Mouse (Mus musculus) mature B cell (primary cell): Measurements from ENCODE around the gene Fgfr2.

Source experiments
- in situ Hi-C: fragments of 300-500 bp; cut with MboI; formaldehyde crosslinking; loops from 2 replicates; pipeline ENCODE4 v1.14.3; 2019

Gene Fgfr2

DNA sequence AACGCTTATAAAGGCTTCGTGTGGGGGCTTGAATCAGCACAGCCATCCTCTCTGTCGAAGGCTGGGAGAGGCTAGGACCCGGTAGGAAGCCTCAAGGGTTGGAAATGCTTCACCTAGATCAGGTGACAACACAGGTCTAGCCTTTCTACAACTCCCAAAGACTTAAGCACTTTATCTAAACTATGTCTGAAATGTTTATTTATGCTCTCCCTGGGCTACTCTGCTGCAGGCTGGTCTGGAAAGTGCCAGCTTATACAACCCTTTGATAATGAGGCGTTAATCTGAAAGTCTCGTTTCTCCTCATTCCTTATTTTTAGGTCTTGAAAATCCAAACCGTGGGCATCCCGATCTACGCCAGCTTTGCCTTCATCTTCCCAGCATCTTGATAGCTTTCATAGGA, 2299.2 kb downstream of the Fgfr2 start:
- in situ Hi-C loops: no loop called here

DNA sequence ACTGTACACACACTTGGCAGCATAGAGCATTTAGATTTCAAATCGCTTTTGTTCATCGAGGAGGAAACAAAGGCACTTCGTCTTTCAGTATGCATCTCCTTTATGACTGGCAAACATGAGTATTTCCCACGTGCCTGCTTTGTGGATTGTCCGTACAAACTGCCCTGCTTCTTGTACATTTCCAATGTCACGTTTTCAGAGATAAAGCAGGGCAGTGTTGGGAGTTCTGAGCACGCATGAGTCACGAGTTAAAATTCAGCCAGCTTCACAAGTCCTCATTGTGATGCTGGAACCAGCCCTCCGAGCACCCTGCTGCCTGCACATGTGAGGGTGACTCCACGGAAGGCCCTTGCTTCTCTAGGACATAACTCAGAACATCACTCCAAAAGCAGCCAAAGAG, 2303.5 kb downstream of the Fgfr2 start:
- in situ Hi-C loops: no loop called here

DNA sequence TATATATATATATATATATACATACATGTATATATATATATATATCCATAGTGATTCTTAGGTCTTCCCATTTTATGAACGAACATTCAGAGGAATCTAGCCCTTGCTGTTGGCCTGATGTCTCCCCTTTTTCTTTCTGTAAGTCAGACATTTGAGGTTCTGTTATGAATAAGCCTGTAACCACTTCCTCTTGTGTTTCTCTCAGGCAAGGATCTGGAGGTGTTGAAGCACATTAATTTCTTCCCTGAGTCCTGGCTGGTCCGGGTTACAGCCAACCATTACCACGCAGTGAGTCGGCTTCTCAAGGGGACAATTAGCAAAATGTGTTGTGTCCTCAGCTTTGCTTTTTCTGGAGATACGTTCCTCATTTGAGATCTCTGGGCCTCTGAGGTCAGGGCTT, 2304.3 kb downstream of the Fgfr2 start:
- in situ Hi-C loops: no loop called here

DNA sequence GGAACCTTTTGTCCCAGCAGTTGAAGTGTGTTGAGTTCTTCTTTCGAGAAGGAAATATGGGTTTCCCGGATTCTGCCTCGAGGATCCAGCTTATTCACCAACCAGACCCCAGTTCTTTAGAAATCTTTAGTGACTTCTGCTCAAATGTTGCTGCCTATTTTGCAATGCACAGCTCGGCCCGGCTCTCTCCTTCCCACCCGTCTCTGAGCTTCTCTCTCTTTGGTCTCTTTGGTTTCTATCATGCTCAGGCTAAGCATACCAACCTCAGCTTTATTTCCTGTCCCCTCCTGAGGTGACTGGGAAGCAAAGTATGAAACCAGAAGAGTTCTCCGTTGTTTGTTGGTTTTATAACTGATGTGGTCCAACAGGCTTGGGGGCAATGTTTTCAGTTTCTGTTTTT, 2306.9 kb downstream of the Fgfr2 start:
- in situ Hi-C loops: no loop called here

DNA sequence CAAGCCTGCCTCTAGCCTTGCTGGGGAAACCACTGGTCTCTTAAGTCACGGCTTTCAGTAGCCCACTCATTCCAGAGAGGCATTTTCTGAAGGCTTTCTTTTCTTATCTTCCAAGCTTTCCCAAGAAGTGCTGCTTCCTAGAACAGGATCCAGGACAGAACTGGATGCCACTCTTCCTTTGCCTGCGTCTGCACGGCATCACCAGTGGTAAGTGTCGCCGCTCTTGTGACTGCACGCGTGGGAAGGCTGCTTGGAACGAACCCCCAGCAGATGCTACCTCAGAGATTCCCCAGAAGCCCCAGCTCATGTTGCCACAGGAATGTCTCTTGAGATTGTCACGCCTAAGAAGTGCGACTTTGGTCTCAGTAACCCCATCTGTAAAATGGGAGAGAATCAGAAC, 2307.5 kb downstream of the Fgfr2 start:
- in situ Hi-C loops: no loop called here

DNA sequence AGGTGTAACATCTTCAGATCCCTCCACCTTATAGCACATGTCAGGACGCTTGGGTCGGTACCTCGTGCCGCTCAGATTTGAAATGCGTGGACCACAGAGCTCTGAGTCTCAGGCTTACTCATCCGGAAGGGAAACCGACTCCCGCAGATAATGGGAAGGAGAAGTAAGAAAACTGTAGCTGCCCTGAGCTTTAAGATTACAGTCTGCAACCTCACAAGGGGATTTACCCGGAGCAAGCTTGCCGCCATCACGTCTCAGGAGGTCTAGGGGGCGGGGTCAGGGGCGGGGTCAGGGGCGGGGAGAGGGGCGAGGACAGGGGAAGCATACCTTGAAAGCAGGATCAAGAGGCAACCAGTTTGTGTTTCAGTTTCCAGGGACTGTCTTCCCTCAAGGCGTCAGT, 2310.7 kb downstream of the Fgfr2 start:
- in situ Hi-C loops: no loop called here

DNA sequence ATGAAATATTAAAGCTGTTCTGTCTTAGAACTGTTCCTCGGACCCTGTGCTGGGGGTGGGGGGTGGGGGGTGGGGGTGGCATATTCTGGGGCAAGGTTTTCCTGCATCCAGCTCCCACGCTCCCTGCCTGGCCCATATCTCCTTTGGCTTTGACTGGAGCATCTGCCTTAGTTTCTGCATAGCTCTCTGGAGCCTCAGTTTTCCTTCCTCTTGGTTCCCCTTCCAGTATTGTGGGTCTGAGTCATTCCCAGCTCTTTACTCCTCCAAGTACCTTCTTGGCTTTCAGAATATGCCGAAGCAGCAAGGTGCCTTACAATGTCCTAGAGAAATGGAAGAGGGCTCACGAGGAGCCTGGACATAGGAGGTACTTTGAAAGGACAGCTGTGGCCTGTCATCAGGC, 2312.9 kb downstream of the Fgfr2 start:
- in situ Hi-C loops: no loop called here

DNA sequence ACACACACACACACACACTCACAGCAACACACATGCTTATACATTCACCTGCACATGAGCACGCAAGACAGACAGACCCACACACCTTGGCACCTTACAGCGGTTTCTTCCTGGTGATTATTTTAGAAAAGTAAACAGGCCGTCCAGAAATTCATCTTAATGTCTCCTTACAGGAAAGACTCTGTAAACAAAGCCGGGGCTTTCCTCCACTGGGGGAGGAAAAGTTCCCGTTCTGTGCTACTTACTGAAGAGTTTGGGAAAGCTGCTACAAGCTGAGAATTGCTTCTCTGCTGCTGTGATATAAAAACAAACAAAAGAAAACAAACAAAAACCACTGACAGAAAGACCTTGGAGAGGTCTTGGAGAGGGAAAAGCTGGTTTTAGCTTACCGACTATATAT, 2314.5 kb downstream of the Fgfr2 start:
- in situ Hi-C loops: no loop called here

DNA sequence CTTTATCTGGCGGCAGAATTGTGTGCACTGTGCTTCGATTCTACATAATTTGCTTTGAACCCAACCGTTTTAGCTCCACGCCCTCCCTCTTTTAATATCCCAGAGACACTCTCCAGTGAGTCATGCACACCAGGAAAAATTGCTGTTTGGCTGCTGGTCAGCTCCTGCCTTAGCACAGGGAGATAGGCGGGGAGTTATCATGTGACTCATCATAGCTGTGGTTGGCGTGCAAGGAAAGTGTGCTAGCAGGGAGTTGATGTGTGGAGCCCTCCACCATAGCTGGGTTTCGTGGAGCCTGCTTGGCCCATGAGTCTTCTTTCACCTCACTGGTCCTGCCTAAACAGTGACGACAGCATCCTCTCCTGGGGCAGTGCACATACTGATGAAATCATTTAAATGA, 2315.4 kb downstream of the Fgfr2 start:
- in situ Hi-C loops: no loop called here

DNA sequence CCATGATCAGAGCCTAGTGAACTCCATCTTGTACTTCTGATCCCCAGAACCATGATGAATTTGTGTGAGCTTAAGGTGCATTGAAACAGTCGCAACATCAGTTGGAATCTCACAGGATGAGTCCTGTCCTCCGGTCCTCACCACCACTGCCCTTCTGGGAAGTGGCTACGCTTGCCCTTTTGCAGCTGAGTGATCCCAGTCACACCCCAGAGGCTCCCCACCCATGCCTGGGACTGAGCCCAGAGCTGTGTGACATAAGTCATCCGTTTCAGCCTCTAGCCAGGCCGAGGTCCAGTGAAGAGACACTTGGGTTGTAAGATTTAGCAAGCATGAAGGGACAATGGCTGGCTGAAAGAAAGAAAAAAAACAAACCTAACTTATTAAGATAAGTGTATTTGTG, 2318.2 kb downstream of the Fgfr2 start:
- in situ Hi-C loops: no loop called here

DNA sequence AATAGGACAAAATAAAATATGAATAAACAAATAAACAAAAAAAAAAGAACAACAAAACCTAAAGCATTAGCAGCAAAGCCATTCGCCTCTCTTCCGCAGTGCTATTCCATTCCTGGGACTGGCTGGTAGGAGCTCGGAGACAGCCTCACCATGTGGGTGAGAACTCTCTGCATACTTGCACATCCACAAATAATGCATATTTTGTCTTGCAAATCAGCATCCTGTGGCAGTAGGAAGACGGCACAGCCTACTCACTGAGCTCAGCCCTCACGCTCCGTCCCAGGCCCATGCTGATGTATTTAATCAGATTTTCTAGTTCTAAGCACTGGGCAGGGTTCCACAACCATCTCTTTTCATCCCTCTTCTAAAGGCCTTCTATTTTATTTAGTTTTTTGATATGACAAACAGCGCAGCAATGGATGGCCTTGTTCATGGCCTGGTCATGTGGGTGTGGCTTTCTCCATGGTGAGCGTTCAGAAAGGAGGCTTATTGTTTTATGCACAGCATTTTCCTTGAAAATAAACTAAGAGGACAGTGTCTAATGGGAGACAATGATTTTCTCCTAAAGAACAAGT, 2319.8 kb downstream of the Fgfr2 start:
- in situ Hi-C loops: no loop called here

DNA sequence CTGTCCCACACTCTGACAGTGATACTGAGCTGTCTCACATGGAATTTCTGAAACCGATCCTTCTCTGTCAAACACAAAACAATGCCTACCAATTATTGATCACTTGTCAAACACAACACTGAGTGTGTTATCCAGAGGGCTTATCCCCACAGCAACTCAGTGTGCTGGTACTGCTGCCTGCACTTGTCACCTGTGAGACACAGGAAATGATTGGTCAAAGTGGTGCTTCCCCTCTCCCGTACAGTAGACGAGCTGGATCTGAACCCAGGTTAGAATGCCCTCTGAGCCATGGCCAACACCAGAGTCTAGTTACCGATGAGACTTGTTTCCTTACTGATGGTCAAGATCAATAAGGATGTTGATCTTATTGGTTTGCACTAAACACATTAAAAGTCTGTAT, 2321.3 kb downstream of the Fgfr2 start:
- in situ Hi-C loops: no loop called here

DNA sequence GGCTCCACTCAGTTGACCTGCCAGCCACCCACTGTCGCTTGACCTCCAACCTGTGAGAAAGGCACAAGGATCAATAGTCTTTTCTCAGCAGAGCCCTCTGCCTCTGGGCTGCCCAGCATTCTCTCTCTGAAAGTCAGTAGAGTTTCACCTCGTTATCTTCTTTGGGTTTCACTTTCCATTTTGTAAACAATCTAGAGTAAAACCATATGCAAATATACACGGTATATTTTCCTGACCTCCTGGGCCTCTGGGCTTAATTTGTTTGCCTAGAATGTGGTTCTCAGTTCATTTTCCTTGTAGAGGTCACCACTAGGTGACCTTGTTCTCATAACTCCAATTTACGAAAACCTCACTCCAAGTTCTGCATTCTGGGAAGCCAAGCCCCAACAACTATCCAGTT, 2322.5 kb downstream of the Fgfr2 start:
- in situ Hi-C loops: no loop called here

DNA sequence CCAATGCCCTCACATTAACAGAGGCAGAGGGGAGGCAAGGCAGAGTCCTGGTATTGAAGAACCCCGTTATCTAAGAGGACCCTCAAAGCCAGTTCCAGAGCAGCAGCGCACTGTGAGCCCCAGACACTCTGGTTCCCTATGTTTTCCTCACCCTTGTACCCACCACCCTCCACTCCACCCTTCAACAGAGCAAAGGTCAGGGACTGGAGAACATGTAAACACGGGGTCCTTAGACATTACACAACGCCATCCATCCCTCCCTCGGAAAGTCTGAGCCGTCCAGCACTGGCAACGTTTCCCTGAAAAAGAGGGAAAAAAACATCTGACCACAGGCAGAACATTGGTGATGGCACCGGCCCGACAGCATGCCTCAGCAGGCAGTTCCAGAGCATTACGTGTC, 2323.7 kb downstream of the Fgfr2 start:
- in situ Hi-C loops: no loop called here

DNA sequence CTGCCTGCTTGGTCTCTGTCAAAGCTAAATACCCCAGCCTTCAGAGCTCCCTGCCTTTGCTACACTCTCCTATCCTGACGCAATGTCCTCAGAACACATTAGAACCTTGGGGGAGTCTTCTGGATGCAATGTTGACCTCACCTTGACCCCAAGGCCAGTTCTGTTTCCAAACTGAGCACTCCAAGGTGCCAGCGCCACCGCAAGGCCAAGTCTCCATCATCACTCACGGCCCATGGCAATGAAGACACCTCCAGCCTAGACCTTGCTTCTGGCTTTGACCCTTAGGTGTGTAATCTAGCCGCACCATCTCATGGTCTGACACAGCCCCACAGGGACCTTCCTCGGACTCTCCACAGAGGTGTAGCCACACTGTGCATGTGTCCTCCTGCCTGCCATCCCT, 2325.6 kb downstream of the Fgfr2 start:
- in situ Hi-C loops: no loop called here

DNA sequence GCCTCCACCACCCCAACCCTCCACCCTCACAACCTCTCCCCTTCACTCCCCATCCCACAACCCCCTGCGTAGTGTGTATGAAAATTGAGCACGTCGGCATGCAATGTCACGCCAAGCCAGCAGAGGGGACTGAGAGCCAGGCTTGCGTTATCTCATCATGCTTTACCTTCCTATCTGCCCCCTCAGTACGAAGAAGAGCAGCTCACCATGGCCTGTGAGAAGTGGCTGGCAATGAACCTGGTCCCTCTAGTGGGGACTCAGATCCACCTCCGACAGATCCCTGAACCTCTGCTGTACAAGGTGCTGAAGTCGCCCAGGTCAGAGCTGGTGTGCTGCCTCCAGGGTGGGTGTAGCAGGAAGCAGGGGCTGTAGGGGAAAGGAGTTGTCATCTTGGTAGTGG, 2326.4 kb downstream of the Fgfr2 start:
- in situ Hi-C loops: no loop called here

DNA sequence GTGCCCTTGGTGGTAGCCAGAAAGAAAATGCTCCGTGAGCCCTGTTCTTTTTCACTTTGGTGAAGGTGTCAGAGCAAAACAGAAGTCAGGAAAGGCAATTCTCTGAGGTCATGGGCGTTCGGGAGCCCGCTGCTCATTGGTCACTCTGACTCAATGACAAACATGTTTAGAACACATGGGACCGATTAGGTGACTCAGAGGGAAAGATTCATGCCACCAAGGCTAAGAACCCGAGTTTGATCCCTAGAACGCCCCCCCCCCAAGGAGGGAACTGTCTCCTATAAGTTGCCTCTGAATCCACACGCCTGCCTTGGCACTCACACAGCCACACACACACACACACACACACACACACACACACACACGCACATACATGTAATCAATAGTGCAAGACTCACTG, 2329.5 kb downstream of the Fgfr2 start:
- in situ Hi-C loops: no loop called here

DNA sequence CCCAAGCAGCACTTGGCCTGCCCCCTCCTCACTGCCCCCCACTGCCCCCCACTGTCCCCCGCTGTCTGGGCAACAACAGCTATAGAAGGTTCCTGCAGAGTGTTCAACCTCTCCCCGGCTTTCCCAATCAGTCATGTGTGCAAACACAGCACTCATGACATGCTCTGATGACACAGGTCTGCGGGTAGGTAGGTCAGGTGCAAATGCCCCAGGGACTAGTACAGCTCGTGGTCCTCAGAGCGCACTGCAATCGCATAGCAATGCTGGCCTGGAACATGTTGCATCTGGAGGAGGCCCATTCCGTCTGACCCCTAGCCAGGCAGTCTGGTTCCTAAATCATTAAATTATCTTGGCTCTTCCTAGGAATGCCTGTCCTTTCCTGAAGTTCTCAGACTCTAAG, 2333.7 kb downstream of the Fgfr2 start:
- in situ Hi-C loops: loop anchor here (10.0 kb wide), 1 partner anchor 125 kb away; no protein-coding TSS in a partner anchor

DNA sequence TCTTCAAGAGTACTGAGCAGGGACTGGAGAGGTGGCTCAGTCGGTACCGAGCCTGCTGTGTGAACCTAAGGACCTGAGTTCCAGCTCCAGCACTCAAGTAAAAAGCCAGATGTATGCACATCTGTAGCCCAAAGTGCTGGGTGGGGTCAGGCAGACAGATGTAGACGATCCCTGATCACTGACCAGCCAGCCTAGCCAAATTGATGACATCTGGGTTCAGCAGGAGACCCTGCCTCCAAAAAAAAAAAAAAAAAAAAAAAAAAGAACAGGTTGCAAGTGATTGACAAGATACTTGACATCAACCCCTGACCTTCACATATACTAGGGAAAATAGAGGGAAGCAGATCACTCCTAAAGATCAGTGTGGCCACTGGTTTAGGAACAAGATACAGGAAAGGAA, 2334.2 kb downstream of the Fgfr2 start:
- in situ Hi-C loops: loop anchor here (10.0 kb wide), 1 partner anchor 126 kb away; no protein-coding TSS in a partner anchor

DNA sequence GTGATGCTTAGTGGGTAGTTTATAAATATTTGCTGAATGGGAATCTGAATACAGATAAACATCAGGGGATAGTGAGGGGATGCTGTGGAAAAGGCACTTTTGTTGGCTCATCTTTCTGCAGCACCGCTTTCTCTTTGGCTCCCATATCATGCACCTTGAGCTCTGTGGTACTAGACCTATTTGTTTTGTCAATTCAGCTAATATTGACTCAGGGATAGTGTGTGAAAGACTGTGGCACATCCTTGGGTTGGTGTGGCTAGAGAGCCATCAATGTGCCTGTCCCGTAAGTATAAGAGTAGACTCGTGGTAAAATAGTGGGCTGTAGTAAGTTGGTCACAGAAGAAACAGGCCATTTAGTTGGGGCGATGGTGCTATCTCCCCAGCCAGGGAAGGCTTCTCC, 2335.6 kb downstream of the Fgfr2 start:
- in situ Hi-C loops: loop anchor here (10.0 kb wide), 1 partner anchor 127 kb away; no protein-coding TSS in a partner anchor

DNA sequence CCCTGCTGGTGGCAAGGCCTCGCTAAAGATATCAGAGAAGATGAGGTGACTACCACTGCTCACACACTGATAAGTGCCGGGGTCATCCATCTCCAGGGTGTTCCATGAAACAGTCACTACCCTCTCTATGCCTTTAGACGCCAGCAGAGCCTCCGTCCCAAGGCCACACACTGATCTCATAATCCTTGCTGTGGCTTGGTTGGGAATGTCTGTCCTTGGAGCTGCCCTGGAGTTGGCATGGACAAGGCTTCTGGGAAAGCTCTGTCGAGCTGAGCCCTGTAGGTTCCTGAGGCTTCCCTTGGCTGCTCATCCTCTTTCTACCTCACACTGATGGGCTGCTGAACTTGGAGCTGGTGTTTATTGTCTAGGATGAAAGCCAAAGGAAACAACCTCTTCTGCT, 2336.4 kb downstream of the Fgfr2 start:
- in situ Hi-C loops: loop anchor here (10.0 kb wide), 1 partner anchor 128 kb away; no protein-coding TSS in a partner anchor

DNA sequence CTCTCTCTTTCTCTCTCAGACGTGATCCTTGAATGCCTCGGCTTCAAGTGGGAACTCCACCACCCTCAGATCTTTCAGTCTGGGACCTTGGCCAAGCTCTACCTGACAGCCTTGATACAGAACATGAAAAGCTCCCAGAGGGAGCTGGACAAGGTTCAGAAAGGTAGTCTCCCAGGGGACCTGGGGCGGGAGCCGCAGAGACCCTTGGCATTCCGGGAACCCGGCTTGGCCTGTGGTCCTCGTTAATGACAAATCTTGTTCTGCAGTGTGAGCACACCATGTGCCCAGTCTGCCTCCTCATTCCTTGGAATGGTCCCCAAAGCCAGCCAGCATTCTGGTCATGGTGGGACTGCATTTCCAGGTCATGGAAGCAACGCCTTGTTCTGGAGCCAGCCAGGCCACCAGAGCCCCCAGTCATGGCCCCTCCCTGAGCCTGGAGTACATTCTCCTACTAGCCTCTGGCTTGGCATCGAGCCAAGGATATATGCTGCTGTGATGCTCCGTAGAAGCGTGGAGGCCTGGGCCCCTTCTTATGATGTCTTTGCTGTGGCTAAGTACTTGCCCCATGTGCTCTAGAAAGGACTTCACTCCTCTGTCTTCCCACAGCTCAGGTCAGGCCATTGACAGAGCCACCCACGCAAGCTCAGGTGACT, 2337.1 kb downstream of the Fgfr2 start:
- in situ Hi-C loops: loop anchor here (10.0 kb wide), 1 partner anchor 129 kb away; no protein-coding TSS in a partner anchor

DNA sequence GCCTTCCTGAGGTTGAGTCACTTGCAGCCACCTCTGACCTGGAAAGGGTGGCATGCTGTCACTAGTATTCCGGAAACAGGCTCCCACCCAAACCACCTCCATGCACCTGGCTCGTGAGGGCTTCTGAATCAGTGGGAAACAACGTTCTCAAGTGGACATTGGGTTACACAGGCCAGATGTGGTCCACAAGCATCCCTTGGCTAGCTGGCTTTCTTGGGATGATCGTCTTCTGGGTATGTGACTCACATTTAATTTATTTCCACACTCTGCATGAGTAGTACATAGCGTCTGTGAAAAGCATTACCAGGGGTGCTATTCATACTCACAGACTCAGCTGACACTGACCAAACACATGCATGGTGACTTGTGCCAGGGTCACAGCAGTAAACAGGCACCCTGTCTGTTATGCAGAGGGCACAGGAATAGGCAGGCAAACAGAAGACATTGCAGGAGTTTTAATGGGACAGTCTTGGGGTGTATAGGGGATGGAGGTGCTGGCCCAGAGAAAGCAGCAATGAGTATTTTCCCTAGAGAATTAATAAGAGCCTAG, 2340.6 kb downstream of the Fgfr2 start:
- in situ Hi-C loops: loop anchor here (10.0 kb wide), 1 partner anchor 132 kb away; no protein-coding TSS in a partner anchor
